Mouse (Mus musculus) kidney, adult 18-20 months (tissue): ENCODE measurements at regions not wholly inside any gene's neighbourhood (a gene's known extent, or its start where the extent isn't known, plus 50 kb on each side); places are given as distances from the start of the nearest gene placed in this dataset.

ENCODE experiments used
- DNase-seq: peaks from one replicate; pipeline ENCODE4 v3.0.0; 2021

DNA sequence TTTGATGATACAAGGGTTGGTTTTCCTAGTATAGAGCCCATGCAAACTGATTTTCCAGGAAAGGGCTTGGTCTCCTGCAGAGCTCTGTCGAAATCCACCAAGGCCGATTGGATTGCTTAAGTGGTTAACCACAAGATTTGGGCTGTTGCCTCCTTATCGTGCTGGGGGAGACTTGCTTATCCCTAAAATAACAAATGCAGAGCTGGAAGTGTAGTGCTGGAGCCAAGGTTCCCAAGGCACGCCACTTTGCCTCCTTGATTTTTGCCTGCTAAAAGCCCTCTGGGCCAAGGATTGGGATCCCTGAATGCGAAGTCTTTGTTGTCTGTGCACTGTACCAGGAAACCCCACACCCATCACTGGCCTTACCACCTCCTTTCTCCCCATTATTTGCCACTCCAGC lies 52.8 kb upstream of the Tmem178 start:
- no peak for DNase-seq

DNA sequence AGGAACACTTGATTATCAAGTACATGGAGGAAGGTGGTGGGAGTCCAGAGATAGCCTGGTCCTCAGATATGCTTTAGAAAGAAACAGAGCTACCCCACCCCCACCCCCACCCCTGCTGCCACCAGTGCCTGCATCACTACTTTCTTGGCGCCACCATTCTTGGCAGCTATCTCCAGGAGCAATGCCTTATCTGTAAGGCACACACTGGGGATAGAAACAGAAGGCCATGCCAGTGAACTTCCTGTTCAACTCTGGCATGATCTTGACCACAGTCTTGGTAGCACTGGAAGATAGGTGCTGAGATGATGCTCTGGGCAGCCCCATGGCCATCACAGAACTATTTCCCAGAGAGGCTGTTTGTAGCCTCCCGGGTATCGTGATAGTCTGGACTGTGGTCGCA lies 55.3 kb upstream of the Tmem178 start:
- no peak for DNase-seq

DNA sequence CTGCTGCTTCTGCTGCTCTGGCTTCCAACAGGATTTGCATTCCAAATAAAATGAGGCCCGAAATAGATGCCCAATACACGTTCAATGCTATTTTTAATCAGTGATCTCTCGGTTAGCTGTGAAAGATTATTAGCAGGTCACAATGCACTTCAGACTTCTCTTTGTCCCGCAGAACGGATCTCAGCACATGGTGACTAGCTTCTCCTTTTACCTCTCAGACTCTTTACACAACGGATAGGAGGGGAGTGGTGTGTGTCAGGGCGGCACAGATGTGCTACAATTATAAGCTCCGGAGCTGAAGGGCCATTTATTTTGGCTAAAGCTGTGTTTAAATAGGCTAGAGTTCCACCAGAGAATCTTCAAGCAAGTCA lies 56.7 kb upstream of the Tmem178 start:
- DNase-seq, result no peak

DNA sequence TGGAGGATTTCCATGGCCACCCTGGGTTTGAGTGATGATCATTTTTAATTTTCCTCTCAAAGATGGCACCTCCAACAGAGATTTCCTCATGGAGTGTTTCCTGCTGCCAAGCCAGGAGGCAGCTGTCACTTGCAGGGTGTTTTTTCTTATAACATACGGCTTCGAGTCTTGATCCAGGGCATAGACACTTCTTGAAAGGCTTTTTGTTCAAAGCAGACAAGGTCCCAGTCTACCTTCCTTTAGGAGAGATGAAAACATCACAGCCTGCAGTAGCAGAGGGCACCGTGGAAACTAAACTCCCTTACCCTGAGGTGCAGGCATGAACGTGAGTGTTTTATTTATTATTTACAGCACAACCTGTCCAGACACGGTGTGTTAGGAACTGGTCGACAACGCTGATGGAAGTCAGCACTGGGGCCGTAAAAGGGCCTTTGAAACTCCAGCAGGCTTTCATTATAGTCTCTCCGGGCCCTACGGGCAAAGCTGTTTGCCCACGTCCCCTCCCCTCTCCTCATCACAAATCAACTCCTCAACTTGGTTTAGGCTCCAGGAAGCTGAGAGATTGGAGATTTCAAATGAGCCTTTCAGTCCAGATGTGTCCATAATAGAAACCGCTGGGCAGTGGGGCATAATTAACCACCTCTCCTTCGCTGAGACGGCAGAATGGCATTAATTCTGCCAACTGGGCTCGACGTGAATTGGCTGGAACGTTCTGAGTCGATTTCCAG lies 57.2 kb upstream of the Tmem178 start:
- no peak for DNase-seq

DNA sequence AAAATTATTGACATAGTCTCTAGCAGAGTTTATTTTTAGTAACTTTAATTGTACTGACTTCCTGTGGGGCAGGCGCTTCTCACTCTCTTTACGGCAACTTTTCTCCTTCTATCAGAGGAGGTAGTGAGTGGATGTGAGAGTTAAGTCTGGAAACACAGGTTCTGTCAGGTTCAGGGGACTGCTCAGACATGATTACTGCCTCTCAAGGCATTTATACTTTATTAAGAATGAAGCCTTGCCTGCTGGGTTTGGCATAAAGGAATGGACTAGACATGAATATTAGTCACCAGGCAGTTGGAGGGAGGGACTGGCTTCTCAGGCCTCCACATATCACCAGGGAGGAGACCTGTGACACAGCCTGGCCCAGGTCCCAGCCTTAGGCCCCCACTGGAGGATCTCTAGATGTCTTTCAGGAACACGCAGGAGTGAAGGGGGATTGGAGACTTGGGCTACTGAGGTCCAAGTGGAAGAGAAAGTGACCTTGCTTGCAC lies 58.2 kb upstream of the Tmem178 start:
- no peak for DNase-seq

DNA sequence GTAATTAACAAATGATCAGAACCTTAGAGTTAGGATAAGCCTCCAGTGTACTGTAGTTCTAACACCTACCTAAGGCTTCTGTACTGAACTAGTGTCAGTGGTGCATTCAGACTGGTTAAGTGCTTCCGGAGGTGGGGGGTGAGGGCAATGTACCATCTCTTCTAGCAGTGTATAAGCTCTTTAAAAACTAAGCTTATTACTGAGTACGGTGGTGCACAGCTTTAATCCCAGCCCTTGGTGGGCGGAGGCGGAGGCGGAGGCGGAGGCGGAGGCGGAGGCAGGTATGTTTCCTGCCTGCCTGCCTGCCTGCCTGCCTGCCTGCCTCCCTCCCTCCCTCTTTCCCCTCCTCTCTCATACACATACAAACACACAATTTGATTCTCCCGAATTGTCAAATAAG lies 58.7 kb upstream of the Tmem178 start:
- DNase-seq, result no peak

DNA sequence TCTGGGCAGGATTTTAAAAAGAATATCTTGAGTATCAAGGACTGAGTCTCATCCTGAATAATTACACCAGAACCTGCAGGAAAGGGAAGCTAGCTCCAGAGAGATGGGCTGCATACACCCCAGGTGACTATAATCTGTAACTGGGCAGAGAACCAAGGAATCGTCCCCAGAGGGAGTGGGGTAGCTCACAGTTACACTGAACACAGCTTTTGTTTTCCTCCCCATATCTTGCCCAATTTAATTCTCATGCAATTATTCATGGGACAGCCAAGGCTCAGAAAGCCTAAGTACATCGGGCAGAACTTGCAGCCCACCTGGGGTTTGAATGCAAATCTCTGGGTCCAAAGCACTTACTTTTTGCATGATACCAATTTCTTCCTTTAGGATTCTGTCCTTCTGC lies 59.5 kb upstream of the Tmem178 start:
- DNase-seq, result no peak

DNA sequence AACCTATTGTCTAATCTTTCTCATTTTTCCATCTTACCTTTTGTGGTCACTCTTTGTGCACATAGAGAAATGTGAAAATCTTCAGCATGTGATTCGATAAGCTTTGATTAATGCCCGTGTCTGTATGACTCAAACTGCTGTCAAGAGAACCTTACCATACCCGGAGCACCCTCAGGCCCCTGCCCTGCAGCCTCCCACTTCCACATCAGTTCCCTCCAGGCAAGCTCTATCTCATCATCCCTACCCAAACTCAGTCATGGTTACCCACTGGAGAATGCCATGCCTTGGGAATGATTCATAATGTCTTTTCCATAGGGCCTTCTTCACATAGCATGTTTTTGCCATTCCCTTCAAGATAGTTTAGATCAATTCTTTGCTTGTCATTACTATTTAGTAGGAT lies 62.0 kb upstream of the Tmem178 start:
- no peak for DNase-seq

DNA sequence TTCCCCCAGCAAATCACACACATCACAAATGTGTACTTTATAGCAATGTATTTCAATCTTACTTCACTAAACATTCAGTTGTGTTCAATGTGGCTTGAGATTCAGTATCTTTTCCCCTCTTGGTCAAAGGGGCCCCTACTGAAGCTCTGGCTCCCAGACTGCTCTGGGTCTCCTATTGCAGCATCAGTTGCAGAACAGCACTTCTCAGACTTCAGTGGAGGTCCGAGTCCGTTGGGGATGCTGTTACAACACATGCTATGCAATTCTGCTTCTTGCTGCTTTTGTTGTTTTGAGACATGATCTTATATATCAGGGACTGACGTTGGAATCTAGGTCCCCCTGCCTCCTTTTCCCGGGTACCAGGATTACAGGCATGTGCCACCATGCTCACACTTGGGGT lies 64.1 kb upstream of the Tmem178 start:
- DNase-seq, result no peak

DNA sequence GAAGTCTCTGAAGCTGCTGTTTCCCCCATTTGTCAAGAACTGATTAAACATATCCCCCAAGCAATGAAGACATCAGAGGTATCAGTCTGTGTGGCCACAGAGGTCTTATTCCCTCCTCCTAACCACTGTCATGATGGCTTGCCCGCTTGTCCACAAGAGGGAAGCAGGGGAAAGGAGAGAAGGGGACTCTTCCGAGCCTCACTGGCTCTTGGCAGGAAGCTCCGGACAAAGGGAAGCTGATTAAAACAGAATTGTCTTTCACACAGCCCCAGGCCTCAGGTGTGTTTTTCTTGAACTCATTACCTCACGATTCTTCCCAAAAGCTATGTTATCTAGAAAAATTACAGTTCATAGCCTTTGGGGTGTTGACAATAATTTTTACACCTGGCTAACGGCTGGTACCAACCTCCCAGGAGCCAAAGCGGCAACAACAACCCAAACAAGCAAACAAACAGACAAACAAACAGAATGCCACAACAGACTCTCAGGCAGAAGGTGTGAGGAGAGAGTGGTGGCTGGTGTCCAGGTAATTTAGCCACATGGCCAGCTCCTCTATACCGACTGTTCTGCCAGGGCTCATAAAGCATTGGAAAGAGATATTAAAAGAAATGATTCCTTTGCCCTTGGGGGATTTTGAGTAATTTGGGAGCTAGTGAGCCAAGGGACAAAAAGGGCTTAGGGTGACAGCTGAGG lies 68.9 kb upstream of the Tmem178 start:
- peak; percentile 35 for DNase-seq

DNA sequence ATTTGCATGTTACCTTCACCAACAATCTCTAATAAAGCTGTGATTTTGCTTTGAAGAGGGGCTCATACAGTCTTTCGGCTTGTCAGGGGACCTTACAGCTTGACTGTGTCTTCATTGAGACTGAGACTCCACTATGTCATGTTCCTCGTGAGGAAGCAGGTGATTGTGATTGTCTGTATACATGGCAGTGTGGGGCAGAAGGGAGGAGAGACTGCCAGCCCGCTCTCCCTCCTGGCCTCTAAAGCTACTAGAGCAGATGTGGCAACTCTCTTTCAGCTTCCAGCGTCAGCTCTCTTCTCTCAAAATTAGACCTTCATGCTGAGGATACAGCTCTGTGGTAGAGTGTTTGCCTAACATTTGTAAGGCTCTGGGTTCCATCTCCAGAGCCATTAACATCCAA lies 73.5 kb upstream of the Tmem178 start:
- DNase-seq, result no peak

DNA sequence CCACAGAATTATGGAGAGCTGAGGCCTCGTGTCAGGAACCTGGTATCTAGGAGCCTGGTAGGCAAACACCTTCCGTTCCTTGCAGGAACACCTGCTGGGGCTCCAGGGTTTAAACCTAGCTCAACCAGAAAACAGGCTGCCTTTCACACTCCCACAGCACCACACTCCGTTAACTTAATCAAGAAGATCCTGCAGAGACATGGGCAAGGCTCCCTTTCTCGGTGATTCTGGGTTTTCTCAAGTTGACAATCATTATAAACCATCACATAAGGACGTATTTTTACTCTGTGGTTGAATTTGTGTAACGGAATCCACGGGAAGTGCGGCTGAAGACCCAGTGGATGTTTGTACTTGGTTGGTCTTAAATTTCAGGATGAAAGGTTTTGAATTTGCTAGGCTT lies 82.1 kb upstream of the Tmem178 start:
- DNase-seq, result no peak

DNA sequence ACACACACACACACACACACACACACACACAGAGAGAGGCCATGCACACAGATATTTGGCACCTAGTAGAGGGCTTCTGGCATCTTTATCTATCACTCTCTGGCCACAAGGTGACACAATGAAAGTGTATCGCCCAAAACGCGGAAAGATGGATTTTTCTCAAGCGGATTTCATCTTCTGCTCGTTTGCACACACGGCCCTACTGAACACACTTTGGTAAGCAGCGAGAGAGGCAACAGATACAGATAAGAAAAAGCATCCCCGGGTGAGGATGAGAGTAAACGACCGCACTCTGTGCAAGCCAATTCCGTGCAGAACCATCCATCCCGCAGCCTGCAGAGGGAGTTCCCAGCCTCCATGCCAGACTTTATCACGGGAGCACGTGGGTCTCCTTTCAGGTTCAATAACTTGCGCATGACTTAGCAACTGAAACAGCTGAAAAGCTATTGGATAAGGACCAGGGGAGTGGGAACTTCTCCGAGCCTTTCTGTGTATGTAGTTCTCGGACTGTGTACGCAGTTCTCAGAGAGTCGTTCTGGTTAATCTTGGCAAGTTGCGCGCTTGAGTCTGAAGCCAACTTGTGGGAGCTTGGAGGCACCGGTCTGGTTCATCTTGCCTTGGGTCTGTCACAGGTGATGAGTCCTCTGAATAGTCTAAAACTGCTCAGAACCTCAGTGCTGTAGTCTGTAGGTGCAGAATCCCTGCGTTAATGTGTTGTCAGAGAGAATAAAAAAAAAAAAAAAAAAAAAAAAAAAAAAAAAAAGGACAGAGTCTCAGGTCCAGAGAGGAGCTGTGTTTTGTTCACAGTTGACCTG lies 97.2 kb upstream of the Tmem178 start:
- DNase-seq, result peak; percentile 51

DNA sequence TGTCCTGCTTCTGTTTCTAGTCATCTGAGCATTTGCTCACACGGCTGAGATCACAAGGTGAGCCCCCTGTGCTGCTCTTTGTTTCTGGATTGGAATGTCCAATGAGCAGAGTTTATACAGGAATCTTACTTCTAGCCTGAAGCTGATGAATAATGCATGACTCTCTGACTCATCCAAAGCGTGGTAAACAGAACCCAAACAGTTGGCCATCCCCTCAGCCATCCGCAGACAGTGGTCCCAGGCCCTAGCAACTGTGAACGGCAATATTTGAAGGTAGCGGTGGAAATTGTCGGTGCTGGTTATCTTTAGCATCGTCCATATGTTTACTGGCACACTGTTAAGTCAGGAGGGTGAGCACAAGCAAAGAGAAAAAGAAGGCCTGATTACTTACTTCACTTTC lies 99.1 kb upstream of the Tmem178 start:
- DNase-seq, result no peak

DNA sequence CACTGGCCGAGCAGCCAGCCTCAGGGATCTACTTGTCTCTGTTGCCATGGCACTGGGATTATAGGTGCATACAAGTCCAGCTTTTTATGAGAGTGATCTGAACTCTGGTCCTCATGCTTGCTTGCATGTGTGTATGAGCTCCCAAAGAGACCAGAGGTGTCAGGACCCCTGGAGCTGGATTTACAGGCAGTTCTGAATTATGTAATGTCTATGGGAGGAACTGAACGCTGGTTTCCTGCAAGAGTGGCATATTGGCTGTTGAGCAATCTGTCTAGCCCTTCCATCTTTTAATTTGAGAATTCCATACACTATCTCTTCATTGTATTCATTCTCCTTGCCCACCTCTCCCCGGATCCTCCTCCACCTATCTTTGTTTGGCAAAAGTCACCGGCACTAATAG lies 102.5 kb upstream of the Tmem178 start:
- DNase-seq, result no peak

DNA sequence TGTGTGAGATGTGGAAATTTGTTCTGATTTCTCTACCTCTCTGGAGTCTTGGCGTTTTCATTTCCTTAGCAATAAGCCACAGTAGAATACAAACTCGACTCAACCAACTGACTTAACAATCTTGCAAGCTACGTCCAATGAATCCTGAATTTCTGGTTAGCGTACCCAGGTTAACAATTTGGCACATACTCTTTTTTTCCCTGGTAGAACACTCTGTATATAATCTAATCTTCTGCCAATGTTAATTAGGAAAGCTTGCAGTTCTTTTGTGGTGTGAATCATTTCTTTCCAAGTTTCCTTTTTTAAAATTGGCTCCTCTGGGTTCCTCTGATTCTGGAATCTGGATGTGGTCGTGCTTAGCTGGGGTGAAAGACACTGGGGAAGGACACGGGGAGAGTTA lies 103.5 kb upstream of the Tmem178 start:
- no peak for DNase-seq

DNA sequence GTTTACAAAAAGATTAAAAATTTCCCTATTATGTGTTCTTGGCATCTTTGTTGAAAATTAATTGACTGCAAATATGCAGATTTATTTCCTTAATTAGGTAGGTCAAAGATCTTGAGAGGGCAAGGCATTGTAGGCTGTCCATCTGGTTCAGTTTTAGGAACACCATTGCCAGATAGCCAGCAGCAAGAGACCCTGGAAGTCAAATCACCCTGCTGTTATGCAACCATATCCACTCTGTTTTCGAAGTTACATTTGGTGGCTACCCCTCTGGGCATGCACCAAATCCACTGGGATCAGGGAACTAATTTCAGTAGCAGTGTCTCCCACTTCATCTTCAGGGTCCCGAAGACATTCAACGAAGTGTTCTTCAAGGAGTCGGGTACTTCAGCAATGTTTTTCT lies 104.0 kb upstream of the Tmem178 start:
- no peak for DNase-seq

DNA sequence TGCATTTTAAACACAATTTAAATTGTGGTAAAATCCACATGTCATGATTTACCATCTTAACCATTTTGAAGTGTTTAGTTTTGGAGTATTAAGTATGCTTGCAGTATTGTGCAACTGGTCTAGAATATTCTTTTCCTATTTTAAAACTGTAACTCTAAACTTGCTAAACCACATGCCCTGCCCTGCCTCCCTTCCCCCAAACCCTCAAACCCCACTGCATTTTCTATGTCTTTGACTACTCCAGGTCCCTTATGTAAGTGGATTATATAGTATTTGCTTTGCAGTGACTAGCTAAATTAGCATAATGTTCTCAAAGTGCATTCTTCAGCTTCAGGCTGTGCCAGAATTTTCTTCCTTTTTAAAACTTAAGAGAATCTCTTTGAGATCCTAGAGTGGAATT lies 106.4 kb upstream of the Map4k3 start:
- DNase-seq, result no peak

DNA sequence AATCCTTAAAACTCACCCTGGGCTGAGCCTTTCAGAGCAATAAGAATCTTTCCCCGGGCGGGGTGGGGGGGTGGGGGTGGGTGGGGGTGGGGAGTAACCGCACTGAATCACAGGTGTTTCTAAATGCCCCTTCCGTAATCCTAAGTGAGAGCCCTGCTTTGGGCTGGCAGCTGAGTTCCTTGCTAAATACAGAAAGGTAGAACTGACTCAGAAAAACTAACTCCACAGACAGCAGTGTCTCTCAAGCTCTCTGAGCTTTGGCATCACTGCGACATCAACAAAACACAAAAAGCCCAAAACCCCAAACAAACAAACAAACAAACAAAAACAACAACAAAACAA lies 105.9 kb upstream of the Map4k3 start:
- DNase-seq, result no peak

DNA sequence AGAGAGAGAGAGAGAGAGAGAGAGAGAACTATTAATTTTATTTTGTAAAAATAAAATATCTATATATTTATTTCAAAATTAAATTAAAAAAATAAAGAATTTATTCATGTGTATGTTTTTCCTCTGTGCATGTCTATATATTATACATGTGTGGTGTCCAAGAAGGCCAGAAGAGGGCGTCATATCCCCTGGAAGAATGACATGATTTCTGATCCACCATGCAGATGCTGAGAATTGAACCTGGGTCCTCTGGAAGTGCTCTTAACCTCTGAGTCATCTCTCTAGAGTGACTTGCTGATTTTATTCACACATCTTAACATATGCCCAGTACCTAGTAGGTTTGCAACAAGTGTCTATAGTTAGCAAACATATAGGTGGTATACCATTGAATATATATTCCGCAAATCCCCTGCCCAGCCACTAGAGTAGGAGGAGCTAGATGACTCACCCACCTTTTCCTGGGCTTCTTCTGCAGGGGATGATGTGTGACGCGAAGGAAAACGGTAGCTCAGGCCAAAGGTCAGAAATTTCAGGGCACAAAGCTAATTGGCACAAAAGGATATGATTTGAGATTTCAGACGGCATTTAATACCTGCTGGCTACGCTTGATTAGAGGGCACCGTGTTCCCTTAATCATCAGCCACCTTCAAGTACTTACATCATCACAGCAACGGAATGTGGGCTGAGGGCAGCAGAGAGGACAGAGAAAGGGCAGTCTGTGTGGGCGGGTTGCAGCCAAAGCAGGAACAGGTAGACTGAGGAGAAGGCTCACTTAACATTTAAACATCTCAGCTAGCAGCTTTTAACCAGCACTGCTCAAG lies 105.3 kb upstream of the Map4k3 start:
- peak; percentile 32 for DNase-seq

DNA sequence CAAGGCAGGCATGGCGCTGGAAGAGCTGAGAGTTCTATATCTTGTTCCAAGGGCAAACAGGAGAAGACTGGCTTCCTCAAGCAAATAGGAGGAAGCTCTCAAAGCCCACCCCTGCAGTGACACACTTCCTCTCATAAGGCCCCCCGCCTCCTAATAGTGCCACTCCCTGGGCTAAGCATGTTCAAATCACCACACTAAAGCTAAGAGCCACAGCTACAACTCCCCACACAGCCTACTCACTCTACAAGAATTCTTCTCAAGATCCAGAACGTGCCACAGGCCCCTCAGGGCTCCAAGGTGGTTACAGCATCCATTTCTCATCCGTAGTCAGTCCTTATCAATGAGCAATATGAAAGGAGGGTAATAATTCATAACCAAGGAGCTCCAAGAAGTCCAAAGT lies 103.4 kb upstream of the Map4k3 start:
- no peak for DNase-seq

DNA sequence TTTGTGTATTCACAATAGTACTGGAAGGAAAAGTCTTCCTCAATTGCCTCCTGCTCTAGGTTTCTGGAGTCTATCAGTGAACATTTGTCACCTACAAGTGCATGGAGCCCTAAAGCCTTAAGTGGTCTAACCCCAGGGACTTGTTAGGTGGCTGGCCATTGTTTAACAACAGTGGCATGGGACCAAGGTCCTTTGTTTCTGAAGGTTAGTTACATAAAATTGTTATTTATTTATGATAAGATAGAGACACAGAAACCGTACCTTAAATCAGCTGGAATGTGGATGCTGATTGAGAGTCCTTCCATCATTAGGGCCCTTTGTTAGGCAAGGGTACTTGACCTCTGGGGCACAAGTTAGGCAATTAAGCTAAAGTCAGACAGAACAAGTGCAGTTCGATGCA lies 99.6 kb upstream of the Map4k3 start:
- no peak for DNase-seq

DNA sequence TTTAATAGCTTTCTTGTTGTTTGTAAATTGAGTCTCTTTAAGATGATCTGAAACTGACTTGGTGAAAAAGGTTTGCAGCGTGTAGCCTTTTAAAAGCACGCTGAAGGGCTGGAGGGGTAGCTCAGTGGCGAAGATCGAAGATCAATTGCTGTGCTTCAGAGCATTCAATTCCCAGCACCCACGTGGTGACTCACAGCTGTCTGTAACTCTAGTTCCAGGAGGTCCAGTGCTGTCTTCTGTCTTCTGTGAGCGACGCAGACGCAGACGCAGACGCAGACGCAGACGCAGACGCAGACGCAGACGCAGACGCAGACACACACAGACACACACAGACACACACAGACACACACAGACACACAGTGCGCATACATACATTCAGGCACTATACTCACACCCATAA lies 99.1 kb upstream of the Map4k3 start:
- DNase-seq, result no peak
